Mouse (Mus musculus) limb, embryonic 10.5 days (tissue): ENCODE results near the gene Chac1. TPM values are rescaled to one million over a fixed set of nuclear protein-coding genes. Genes with fewer than 3 reads are reported as not detected.

Experiments
- polyA plus RNA-seq: library from polyadenylated mRNA; unstranded; fragments of >200 nt; fragmentation: Nextera tagmentation; extraction: Ambion mirVana; gene quantifications from 2 replicates; pipeline ENCODE4 v1.2.1, GENCODE M21; 2016

Gene Chac1
- polyA plus RNA-seq, 1 experiment from 2014 or later: 0.86 TPM

Other genes starting within 250 kb of the Chac1 start
- 94.5 and 95.9 TPM in 2 replicates for gene Rad51, start 238.4 kb upstream of the Chac1 start, polyA plus RNA-seq
- 52.1 and 53.8 TPM in 2 replicates for gene Rmdn3, start 194.2 kb upstream of the Chac1 start, polyA plus RNA-seq
- gene Gchfr, start 183.5 kb upstream of the Chac1 start, polyA plus RNA-seq: 6.5 and 8.4 TPM in 2 replicates
- gene Gm14137, start 176.7 kb upstream of the Chac1 start, polyA plus RNA-seq: 0.73 and 0.95 TPM in 2 replicates
- 62.1 and 64.2 TPM in 2 replicates for gene Zfyve19, start 142.6 kb upstream of the Chac1 start, polyA plus RNA-seq
- 28.7 and 30.4 TPM in 2 replicates for gene Dnajc17, start 142.4 kb upstream of the Chac1 start, polyA plus RNA-seq
- not detected in 2 replicates for gene Ppp1r14d, start 121.3 kb upstream of the Chac1 start, polyA plus RNA-seq
- 8.9 and 9.5 TPM in 2 replicates for gene Spint1, start 113.9 kb upstream of the Chac1 start, polyA plus RNA-seq
- 2.7 and 7.6 TPM in 2 replicates for gene Rhov, start 80.0 kb upstream of the Chac1 start, polyA plus RNA-seq
- 23.0 and 26.9 TPM in 2 replicates for gene Vps18, start 62.5 kb upstream of the Chac1 start, polyA plus RNA-seq
- gene Dll4, start 25.4 kb upstream of the Chac1 start, polyA plus RNA-seq: 5.3 and 6.0 TPM in 2 replicates
- gene Ino80, start 126.5 kb downstream of the Chac1 start, polyA plus RNA-seq: 3.1 and 3.8 TPM in 2 replicates
- 0.44 and 0.67 TPM in 2 replicates for gene Exd1, start 196.4 kb downstream of the Chac1 start, polyA plus RNA-seq
- gene Chp1, start 196.5 kb downstream of the Chac1 start, polyA plus RNA-seq: 46.9 and 57.3 TPM in 2 replicates